Mouse (Mus musculus) embryonic fibroblast, embryonic 13.5 days (primary cell): ENCODE data around the gene Rufy4. TPM values are rescaled to one million over a fixed set of nuclear protein-coding genes. Genes with fewer than 3 reads are reported as not detected.

Experiments used
- H3K27ac ChIP-seq: 2 replicates; pipeline ENCODE4 v1.5.1; 2012; ENCODE audit warnings: low read length, control low read depth, inconsistent platforms; ENCODE audit not compliant: insufficient read depth
- H3K4me1 ChIP-seq: 2 replicates; pipeline ENCODE4 v1.6.1; 2011; ENCODE audit warnings: low read length; ENCODE audit not compliant: control insufficient read depth, insufficient read depth
- H3K4me3 ChIP-seq: 2 replicates; pipeline ENCODE4 v1.5.1; 2011; ENCODE audit warnings: mild to moderate bottlenecking, control low read depth, low read length; ENCODE audit not compliant: insufficient read depth
- CTCF ChIP-seq: IDR thresholded peaks from 2 replicates; pipeline ENCODE4 v1.5.1; 2011; ENCODE audit warnings: mild to moderate bottlenecking, control low read depth, low read length, moderate library complexity, borderline replicate concordance; ENCODE audit not compliant: insufficient read depth
- POLR2A ChIP-seq: IDR thresholded peaks from 2 replicates; pipeline ENCODE4 v1.6.1; 2011; ENCODE audit warnings: low read depth, mild to moderate bottlenecking, control low read depth, low read length, moderate library complexity
- polyA plus RNA-seq: library from polyadenylated mRNA; stranded (reverse); fragments of >200 nt; gene quantifications from 2 replicates; pipeline ENCODE4 v1.2.4, GENCODE M21; 2011; ENCODE audit warnings: low read depth; ENCODE audit not compliant: missing spikeins, insufficient read length

Gene Rufy4
- 0.56 TPM in 1 of 2 replicates, not detected in the other for polyA plus RNA-seq

DNA sequence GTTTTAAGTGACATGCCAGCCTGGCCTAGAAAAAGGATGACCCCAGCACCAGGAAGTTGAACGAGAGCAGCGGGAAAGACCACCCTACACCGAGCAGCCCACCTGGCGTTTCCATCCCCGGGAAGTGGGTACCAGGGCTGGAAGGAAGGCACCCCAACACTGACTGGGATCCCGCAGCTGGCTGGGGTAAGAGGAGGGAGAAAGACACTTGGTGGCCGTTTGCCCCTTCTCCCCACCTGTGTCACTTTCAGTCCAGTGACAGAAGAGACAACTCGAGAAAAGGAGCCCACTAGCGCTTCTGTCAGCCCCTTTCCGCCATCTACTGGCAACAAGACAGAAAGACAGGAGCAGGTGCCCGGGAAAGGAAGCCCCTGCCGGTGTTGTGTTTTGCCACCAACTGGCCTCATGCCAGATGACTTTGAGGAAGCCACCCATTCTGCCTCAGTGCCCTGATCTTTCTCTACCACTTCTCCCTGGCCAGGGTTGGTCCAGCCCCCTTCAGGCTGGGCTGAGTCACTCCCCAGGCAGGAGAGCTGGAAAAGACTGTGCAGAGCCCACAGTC, at the start of gene Rufy4:
Gene Rufy4 (plus strand): TSS at position 551 of the 562 bp plus-strand sequence.
- Histone ChIP-seq H3K27ac (no peak within 1 kb of the TSS), H3K4me3 (peak within 1 kb of the TSS; percentile 42), H3K4me1 (no peaks in the 10 kb centered on the region)
- peak; percentile 44; the same call in 1 of the 2 replicates for TF ChIP-seq CTCF
- no peak for TF ChIP-seq POLR2A

DNA sequence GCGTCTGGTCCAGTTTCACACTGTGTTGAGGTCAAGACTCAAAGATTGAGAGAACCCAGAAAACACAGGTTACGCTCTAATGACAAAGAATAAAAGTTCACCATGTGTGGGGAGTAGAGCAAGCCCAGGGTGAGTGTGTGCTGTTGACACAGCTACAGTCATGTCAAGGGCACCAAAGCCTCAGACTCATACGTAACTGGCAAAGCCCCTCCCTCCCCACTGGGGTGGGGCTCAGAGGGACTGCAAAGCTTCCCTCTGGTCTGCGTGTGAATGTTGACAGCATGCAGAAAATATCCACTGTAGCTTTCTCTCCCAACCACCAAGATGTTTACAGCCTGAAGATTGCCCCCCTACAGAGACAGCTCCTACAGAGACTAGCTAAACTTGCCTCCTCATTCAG, 49.1 kb upstream of the Rufy4 start:
- Histone ChIP-seq H3K27ac (no peak overlapping the region), H3K4me3 (no peak overlapping the region), H3K4me1 (0 out of 2 replicates have a peak, but pooled peaks cover 3% of the 10 kb centered on the region)
- TF ChIP-seq CTCF (no peak), POLR2A (no peak)

DNA sequence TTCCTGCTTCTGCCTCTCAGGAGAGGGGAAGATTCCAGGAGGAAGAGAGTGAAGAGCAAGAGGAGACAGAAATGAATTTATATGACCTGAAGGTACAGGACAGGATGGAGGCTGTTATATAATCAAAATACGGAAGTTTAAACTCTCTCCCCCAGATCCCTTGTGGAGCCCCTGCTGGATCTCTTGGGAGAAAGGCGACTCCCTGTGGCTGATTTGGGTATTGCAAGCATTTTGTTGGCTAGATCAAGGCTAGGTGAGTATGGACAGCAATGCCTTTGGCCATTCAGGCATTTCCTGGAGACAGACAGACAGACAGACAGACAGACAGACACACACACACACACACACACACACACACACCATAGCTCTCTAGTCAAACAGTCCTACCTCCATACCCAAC, 48.0 kb upstream of the Rufy4 start:
- Histone ChIP-seq H3K4me1 (0 out of 2 replicates have a peak, but pooled peaks cover 3% of the 10 kb centered on the region), H3K27ac (no peak overlapping the region), H3K4me3 (no peak overlapping the region)
- no peak for TF ChIP-seq POLR2A
- no peak for TF ChIP-seq CTCF

DNA sequence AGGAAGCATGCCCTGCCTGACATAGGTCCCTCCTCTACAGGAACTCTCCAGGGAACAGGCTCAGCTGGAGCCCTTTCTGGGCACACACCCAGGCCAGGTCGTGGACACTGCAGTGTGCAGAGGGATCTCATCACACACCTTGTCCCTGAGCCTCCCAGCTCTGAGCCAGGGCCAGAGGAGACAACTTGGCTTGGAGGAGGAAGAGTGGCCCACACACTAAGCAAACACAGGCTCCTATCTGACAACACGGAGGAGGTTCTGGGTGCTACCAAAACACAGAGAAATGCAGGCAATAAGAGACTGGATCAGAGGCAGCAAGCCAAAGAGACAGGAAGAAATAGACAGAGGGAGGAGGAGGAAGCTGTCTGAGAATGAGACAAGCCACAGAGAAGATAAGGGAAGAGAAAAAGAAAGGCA, 43.8 kb upstream of the Rufy4 start:
- Histone ChIP-seq H3K4me3 (no peak overlapping the region), H3K27ac (no peak overlapping the region), H3K4me1 (peaks cover 8% of the 10 kb centered on the region)
- no peak for TF ChIP-seq POLR2A
- no peak for TF ChIP-seq CTCF

DNA sequence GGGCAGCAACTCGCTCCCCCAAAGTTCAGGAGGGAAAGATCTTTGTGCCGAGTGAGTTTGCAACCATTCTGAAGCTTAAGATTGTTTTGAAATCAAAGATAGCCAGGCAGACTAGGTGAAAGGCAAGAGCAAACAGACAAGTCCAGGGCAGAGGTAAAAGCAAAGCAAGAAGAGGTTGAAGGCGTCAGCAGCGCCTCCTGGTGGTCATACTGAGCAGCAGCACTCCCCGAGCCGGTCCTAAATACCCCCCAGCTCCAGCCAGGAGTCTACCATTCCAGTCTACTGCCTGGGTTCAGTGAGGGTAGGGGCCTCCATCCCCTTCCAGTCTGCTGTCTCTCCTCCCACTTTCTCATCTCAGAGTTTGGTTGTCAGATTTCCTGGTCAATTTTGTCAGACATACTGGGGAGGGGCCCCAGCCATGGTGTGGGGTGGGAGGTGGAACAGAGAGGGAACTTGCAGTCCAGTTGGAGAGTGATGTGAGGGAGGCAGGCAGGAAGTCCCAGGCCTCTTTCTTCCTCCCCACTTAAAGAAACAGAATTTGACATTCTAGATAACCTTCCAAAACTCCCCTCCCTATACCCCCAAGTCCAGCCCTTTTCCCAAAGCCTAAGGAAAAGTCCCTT, 42.4 kb upstream of the Rufy4 start:
- no peak for TF ChIP-seq POLR2A
- peak; percentile 77 for TF ChIP-seq CTCF
- Histone ChIP-seq H3K4me3 (no peak overlapping the region), H3K27ac (no peak overlapping the region), H3K4me1 (peaks cover 4% of the 10 kb centered on the region)

DNA sequence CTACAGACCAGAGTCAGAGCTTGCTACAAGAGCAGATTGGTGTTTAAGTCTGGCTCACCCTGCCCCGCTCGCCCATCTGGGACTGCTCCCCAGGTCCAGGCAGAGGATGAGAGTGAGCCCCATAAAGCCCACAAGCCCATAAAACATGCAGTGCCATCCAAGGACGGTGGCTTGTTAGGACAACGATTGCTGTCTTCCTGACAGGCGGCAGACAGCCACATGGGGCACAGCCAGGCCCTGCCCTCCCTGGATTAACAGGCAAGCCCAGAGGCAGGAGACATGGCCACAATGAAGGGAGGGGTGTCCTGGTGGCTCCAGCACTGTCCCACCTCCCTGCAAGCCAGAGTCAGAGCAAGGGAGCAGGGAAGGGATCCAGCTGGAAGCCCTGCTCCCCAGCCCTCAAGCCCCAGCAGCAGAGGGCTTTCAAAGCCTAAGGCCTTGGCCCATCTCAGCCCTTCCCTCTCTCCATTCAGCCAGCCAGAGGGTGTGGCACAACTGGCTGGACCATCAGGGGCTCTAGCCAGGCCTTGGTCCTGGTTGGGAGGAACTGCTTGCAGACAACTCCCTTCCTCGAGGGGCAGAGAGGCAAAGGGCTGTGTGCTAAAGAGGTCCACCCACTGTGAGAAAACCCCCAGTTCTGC, 41.2 kb upstream of the Rufy4 start:
- peak overlapping the region; percentile 58 for H3K27ac ChIP-seq
- TF ChIP-seq CTCF, result no peak
- TF ChIP-seq POLR2A, result no peak
- H3K4me1 ChIP-seq, result peaks cover 4% of the 10 kb centered on the region
- no peak overlapping the region for H3K4me3 ChIP-seq

DNA sequence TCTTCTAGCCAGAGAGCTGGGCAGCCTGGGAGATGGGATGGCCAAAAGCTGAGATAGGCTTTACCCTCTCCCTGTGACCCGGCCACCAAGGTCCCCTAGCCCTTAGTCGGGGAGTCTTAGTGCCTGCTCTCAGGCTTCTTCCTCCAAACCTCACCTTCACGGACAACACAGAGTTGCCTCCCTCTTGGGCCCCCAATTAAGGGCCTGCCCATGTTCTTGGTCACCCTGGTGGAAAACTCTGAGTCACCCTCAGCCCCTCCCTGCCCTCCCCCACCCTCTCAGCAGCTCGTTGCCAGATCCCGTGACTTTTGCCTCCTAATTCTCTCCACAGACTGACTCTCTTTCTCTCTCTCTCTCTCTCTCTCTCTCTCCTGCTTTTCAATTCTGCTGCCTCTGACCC, 40.6 kb upstream of the Rufy4 start:
- Histone ChIP-seq H3K4me1 (peaks cover 6% of the 10 kb centered on the region), H3K27ac (peak overlapping the region; percentile 58), H3K4me3 (no peak overlapping the region)
- TF ChIP-seq POLR2A (peak; percentile 26; the same call in 1 of the 2 replicates), CTCF (no peak)

DNA sequence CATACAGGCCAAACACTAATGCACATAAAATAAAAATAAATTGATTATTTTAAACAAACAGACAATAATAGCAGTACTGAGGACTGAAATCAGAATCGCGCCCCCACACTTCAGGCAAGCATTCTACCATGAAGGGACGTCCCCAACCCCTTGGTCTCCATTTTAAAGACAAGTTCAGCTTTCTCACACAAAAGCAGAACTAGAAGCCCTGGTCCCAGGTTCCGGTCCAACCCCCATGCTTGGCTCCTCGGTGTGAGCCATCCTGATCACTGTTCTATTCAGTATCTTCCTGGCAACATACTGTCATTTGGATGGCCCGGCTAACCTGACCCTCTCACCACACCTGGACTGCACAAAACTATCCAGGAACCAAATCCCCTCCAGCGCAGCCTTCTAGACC, 39.8 kb upstream of the Rufy4 start:
- no peak overlapping the region for H3K27ac ChIP-seq
- no peak overlapping the region for H3K4me3 ChIP-seq
- peaks cover 8% of the 10 kb centered on the region for H3K4me1 ChIP-seq
- no peak for TF ChIP-seq CTCF
- no peak for TF ChIP-seq POLR2A

DNA sequence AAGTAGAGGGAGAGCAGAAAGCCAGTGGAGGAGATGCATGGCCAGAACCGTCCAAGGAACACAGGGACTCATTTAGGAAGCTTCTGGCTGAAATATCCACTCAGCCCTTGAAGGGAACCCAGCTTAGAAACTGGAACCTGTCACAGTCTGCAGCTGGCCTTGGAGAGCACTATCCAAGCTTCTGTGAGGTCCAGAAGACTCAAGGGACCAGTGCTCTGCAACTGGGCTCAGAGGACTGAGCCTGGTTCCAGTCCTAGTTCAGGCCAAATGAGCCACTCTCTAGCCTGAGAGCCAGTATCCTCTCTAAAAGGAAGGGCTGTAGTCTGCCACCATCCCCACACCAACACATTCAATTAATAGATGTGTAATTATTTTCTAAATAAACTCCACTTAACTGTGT, 36.8 kb upstream of the Rufy4 start:
- Histone ChIP-seq H3K27ac (no peak overlapping the region), H3K4me3 (no peak overlapping the region), H3K4me1 (peaks cover 14% of the 10 kb centered on the region)
- TF ChIP-seq CTCF (no peak), POLR2A (no peak)

DNA sequence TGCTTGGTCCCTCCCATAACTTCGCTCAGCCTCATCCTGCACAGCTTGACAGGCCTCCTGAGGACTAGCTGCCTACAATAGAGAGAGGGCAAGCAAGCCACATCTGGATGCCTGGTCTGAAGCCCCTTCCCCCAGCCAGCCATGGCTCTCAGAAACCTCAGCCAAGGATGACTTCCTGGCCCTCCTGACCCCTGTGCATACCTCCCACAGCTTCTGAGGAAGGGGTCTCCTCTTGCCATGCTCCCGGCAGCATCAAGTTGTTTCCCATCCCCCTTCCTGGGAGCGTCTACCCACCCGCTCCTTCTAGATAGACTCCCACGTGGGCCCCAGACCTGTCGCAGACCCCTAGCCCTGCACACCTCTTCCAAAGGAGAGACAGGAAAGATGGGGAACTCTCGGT, 35.0 kb upstream of the Rufy4 start:
- peaks cover 9% of the 10 kb centered on the region for H3K4me1 ChIP-seq
- peak overlapping the region; percentile 43 for H3K4me3 ChIP-seq
- TF ChIP-seq POLR2A (no peak), CTCF (no peak)
- H3K27ac ChIP-seq, result no peak overlapping the region
